In the genomic region with DNA sequence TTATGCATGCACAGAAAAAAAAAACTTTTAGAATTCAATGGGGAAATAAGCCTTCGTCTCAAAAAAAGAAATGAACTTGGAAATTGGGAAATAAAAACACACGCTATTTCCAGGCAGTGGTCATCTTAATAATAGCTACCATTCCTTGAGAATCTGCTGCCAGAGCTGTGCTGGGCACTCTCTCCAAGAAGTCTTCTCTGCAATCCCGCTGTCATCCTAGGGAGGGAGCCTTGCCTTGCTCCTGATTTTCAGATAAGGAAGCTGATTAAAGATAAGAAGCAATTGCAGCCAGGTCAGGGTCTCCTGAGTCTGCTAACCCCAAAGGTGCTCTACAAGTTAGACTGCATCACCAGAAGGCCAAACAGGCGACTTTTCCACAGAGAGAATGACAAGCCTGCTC, we compare ENCODE assay signal across 10 mouse cellular contexts.
DNase-seq lines count a peak whose midpoint lies in the region; ATAC-seq lines count a peak whose summit lies in the region.
"Had no signal": no experiment of that assay in that cellular context is flagged by ENCODE, and none has a peak within 500 bp of the region (broad histone marks: within the 10 kb centered on the region; RNA-seq: fewer than 3 reads in every experiment).

No protein-coding gene starts in this region.

- no peaks in the 10 kb centered on the region for H3K36me3 ChIP-seq in hindbrain, embryonic 13.5 days
- H3K36me3 ChIP-seq: embryonic facial prominence, embryonic 12.5 days; heart, embryonic 10.5 days had no signal

- H3K9ac ChIP-seq in hindbrain, embryonic 13.5 days = no peak overlapping the region
- H3K9ac ChIP-seq: embryonic facial prominence, embryonic 12.5 days had no signal

- H3K4me1 ChIP-seq in hindbrain, embryonic 13.5 days (replicated peaks) = peaks cover 5% of the 10 kb centered on the region
- H3K4me1 ChIP-seq: embryonic facial prominence, embryonic 12.5 days; heart, embryonic 10.5 days had no signal

- WGBS in hindbrain, embryonic 13.5 days = 51% methylated on average over 4 of the region's 4 CpGs

- H3K27me3 ChIP-seq in hindbrain, embryonic 13.5 days = no peaks in the 10 kb centered on the region
- H3K27me3 ChIP-seq: embryonic facial prominence, embryonic 12.5 days had no signal

- no peak overlapping the region for H3K27ac ChIP-seq in hindbrain, embryonic 13.5 days
- H3K27ac ChIP-seq: embryonic facial prominence, embryonic 12.5 days; heart, embryonic 10.5 days had no signal

- intact Hi-C loops in gastrocnemius, postnatal 14 days (cut with DNase I; ENCODE audit: low total_unique reads) = no loop called here
- intact Hi-C loops in left cerebral cortex, postnatal 4 days (cut with DNase I) = no loop called here

- H3K4me2 ChIP-seq in hindbrain, embryonic 13.5 days = no peak overlapping the region
- H3K4me2 ChIP-seq: embryonic facial prominence, embryonic 12.5 days had no signal

- no peaks in the 10 kb centered on the region for H3K9me3 ChIP-seq in hindbrain, embryonic 13.5 days
- H3K9me3 ChIP-seq: embryonic facial prominence, embryonic 12.5 days; heart, embryonic 10.5 days had no signal

- no peak for ATAC-seq in hindbrain, embryonic 13.5 days (ENCODE audit: low FRiP score)
- ATAC-seq in activated CD4-positive, CD25-positive, alpha-beta regulatory T cell, adult 4 months = no peak

- H3K4me3 ChIP-seq in hindbrain, embryonic 13.5 days = no peak overlapping the region
- H3K4me3 ChIP-seq: embryonic facial prominence, embryonic 12.5 days; heart, embryonic 10.5 days had no signal

- peak; percentile 38 for DNase-seq in gastrocnemius, postnatal 14 days
- DNase-seq in gastrocnemius, postnatal 25 days = no peak
- peak; percentile 29 for DNase-seq in urinary bladder, postnatal 14 days (ENCODE audit: low spot score)
- DNase-seq in urinary bladder, postnatal 36 days (ENCODE audit: low spot score in 2 of 2) = no peak
- peak; percentile 23 for DNase-seq in left cerebral cortex, postnatal 4 days
- DNase-seq in spleen, adult 18-20 months = no peak

Comparison
In these comparisons a context has a peak if more than half of its experiments do, and no peak if none do; other contexts are left out.
1. DNase-seq: peak in gastrocnemius, postnatal 14 days (single experiment), urinary bladder, postnatal 14 days (single experiment) and left cerebral cortex, postnatal 4 days (single experiment); none in gastrocnemius, postnatal 25 days (single experiment), urinary bladder, postnatal 36 days (0 of 2) and spleen, adult 18-20 months (0 of 2).